Mouse (Mus musculus) lung, postnatal 0 days (tissue): Measurements from ENCODE around the gene Mapk8. TPM values are rescaled to one million over a fixed set of nuclear protein-coding genes. Genes with fewer than 3 reads are reported as not detected.

ENCODE experiments used
- ATAC-seq: fragments of 200-750 bp; cut with Nextera tagmentation; 2 replicates; pipeline ENCODE4 v1.8.0; 2017; ENCODE audit warnings: moderate library complexity
- DNase-seq: peaks from one replicate; pipeline ENCODE4 v3.0.0-alpha.2; 2016; ENCODE audit warnings: low spot score
- H3K27ac ChIP-seq: fragments of 300-500 bp; sonication (generic); 2 replicates; pipeline ENCODE4 v1.5.1; 2014; ENCODE audit warnings: antibody characterized with exemption, mild to moderate bottlenecking, low read length, mixed read lengths
- H3K27me3 ChIP-seq: fragments of 300-500 bp; sonication (generic); replicated peaks from 2 replicates; pipeline ENCODE4 v1.6.1; 2014; ENCODE audit warnings: low read length, mixed read lengths; ENCODE audit not compliant: insufficient read depth
- H3K36me3 ChIP-seq: fragments of 300-500 bp; sonication (generic); 2 replicates; pipeline ENCODE4 v1.6.1; 2014; ENCODE audit warnings: low read length, mixed read lengths; ENCODE audit not compliant: insufficient read depth
- H3K4me1 ChIP-seq: fragments of 300-500 bp; sonication (generic); 2 replicates; pipeline ENCODE4 v1.6.1; 2014; ENCODE audit warnings: antibody characterized with exemption, low read depth, low read length, mixed read lengths; ENCODE audit not compliant: insufficient read depth
- H3K4me2 ChIP-seq: fragments of 300-500 bp; sonication (generic); replicated peaks from 2 replicates; pipeline ENCODE4 v1.6.1; 2014; ENCODE audit warnings: low read depth, mild to moderate bottlenecking, low read length, moderate library complexity, mixed read lengths
- H3K4me3 ChIP-seq: fragments of 300-500 bp; sonication (generic); 2 replicates; pipeline ENCODE4 v1.5.1; 2014; ENCODE audit warnings: low read depth, low read length
- H3K9ac ChIP-seq: fragments of 300-500 bp; sonication (generic); replicated peaks from 2 replicates; pipeline ENCODE4 v1.6.1; 2014; ENCODE audit warnings: low read depth, mild to moderate bottlenecking
- H3K9me3 ChIP-seq: fragments of 300-500 bp; sonication (generic); 2 replicates; pipeline ENCODE4 v1.6.1; 2016; ENCODE audit warnings: low read length, mixed read lengths
- CTCF ChIP-seq: IDR thresholded peaks from 2 replicates; pipeline ENCODE4 v1.5.1; 2016; ENCODE audit warnings: antibody characterized with exemption, mild to moderate bottlenecking
- EP300 ChIP-seq: IDR thresholded peaks from 2 replicates; pipeline ENCODE4 v1.6.1; 2016; ENCODE audit warnings: antibody characterized with exemption, mild to moderate bottlenecking, control low read depth
- WGBS: fragments of 180-500 bp; shearing (Covaris S2); extraction: QIAGEN DNeasy Blood & Tissue Kit; methylation state at CpG from one replicate; pipeline ENCODE4 v1.1.7; 2014; 5-methylcytosine and 5-hydroxymethylcytosine counted together
- polyA plus RNA-seq: library from polyadenylated mRNA; unstranded; fragments of >200 nt; fragmentation: Nextera tagmentation; extraction: Ambion mirVana; gene quantifications from 2 replicates; pipeline ENCODE4 v1.2.1, GENCODE M21; 2015

Mapk8 gene
- polyA plus RNA-seq, 1 experiment from 2014 or later, result 8.0 TPM

DNA sequence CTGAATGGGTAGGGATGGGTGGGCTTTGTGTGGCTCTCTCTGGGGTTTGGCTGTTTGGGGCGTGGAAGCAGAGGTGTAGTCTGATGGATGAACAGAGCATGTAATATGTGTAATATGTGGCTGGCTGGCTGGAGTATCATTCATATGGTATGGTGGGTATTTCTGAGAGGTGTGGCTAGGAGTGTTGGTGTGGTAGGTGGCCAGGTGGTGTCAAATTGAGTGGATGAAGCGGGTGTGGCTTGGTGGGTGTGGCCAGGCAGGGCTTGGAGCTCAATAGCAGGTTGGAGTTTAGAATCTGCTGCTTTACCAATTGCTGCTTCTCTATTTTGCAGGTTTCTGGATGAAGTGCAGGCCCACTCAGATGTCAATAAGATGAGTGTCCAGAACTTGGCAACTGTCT lies 82.9 kb downstream of the Mapk8 start:
- DNase-seq (no peak), ATAC-seq (no peak)
- no peak overlapping the region for H3K4me2 ChIP-seq
- H3K27ac ChIP-seq, result no peak overlapping the region
- H3K9me3 ChIP-seq, result no peaks in the 10 kb centered on the region
- no peaks in the 10 kb centered on the region for H3K36me3 ChIP-seq
- 81% methylated on average over 2 of the region's 2 CpGs for WGBS
- H3K4me1 ChIP-seq, result 0 out of 2 replicates have a peak, but pooled peaks cover 8% of the 10 kb centered on the region
- no peaks in the 10 kb centered on the region for H3K27me3 ChIP-seq
- H3K4me3 ChIP-seq, result no peak overlapping the region
- H3K9ac ChIP-seq, result no peak overlapping the region
- TF ChIP-seq CTCF, result no peak
- TF ChIP-seq EP300, result no peak

DNA sequence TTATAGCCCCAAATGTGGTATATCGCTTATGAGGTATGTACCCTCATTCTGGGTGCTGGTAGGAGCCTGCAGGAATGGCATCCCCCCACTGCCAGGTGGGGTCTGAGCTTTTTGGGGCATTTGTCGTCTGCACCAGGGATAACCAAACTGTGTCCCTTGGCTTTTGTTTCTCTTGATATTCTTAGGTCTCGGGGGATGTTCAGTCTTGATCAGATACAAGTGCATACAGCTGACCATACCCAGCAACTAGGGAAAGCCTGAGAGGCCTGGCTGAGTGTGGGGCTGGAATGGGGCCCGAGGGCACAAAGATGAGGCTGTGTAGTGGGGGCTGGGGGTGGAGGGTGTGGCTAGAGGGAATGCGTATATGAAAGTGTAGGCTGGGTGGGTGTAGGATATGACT lies 83.3 kb downstream of the Mapk8 start:
- no peak overlapping the region for H3K4me2 ChIP-seq
- TF ChIP-seq EP300, result no peak
- no peak for TF ChIP-seq CTCF
- H3K9me3 ChIP-seq, result no peaks in the 10 kb centered on the region
- no peak overlapping the region for H3K27ac ChIP-seq
- DNase-seq (no peak), ATAC-seq (no peak)
- no peaks in the 10 kb centered on the region for H3K27me3 ChIP-seq
- no peaks in the 10 kb centered on the region for H3K36me3 ChIP-seq
- no peak overlapping the region for H3K9ac ChIP-seq
- no peak overlapping the region for H3K4me3 ChIP-seq
- H3K4me1 ChIP-seq, result 0 out of 2 replicates have a peak, but pooled peaks cover 8% of the 10 kb centered on the region
- WGBS, result 68% methylated on average over 5 of the region's 5 CpGs

DNA sequence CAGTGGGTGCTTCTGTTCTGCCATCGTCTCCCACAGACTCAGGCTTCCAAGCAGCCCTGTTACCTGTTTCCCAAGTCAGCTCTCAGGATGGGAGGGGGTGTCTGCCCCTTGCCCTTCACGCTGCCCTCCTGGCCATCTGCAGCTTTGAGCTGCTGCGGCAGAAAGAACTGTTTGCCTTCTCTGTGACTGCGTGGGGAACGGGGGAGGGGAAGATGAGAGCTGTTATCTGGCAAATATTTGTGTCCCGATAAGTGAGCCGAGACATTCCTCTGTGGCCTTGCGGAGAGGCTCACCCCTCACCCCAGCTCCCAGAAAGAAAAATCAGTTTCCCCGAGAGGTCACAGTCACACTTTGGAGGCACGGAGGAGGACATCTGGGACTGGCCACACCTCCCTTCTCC lies 84.2 kb downstream of the Mapk8 start:
- ATAC-seq (no peak; the same call in 1 of the 2 replicates), DNase-seq (no peak)
- H3K9ac ChIP-seq, result no peak overlapping the region
- no peak overlapping the region for H3K4me2 ChIP-seq
- H3K36me3 ChIP-seq, result no peaks in the 10 kb centered on the region
- 0 out of 2 replicates have a peak, but pooled peaks cover 8% of the 10 kb centered on the region for H3K4me1 ChIP-seq
- no peak overlapping the region for H3K27ac ChIP-seq
- WGBS, result 9% methylated on average over 10 of the region's 10 CpGs
- no peaks in the 10 kb centered on the region for H3K27me3 ChIP-seq
- no peaks in the 10 kb centered on the region for H3K9me3 ChIP-seq
- TF ChIP-seq CTCF (no peak), EP300 (no peak)
- H3K4me3 ChIP-seq, result no peak overlapping the region

DNA sequence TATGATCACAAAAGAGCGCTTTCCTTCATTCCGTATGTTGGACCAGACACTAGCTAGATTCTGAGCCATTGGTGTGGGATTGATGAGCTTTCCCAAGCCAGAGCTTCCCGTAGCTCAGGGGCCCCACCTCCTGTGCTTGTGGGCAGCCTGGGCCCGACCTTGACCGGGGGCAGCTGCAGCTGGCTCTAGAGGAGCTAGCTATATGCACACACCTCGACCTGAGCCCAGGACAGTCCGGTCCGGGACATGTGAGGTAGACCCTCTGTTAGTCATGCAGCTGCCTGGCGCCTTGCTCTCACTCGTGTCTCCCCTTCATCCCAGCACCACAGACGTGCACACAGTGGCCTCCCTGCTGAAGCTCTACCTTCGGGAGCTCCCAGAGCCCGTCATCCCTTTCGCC lies 84.8 kb downstream of the Mapk8 start:
- H3K27me3 ChIP-seq, result no peaks in the 10 kb centered on the region
- no peak overlapping the region for H3K4me3 ChIP-seq
- WGBS, result 37% methylated on average over 14 of the region's 14 CpGs
- TF ChIP-seq EP300 (no peak), CTCF (no peak)
- DNase-seq (no peak), ATAC-seq (no peak)
- no peak overlapping the region for H3K27ac ChIP-seq
- no peak overlapping the region for H3K9ac ChIP-seq
- H3K9me3 ChIP-seq, result no peaks in the 10 kb centered on the region
- H3K4me2 ChIP-seq, result no peak overlapping the region
- H3K36me3 ChIP-seq, result no peaks in the 10 kb centered on the region
- 0 out of 2 replicates have a peak, but pooled peaks cover 8% of the 10 kb centered on the region for H3K4me1 ChIP-seq

DNA sequence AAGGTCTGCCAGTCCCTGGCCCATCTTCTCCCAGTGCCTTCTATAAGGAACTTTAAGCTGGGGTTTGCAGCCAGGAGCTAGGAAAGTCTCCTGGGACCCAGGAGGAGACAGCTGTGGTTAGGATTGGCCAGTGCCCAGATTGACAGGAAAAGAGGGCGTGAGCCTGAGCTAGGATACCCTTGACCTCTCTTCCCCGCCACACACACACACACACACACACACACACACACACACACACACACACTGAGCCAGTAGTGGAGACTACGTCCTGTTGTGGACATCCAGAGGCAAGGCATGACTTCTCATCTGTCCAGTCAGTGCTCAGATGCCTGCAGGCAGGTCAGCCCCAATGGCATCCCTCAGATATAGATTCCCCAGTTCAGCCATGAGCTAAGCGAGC lies 85.4 kb downstream of the Mapk8 start:
- 0 out of 2 replicates have a peak, but pooled peaks cover 8% of the 10 kb centered on the region for H3K4me1 ChIP-seq
- no peak overlapping the region for H3K9ac ChIP-seq
- 32% methylated on average over 3 of the region's 4 CpGs for WGBS
- ATAC-seq (no peak), DNase-seq (no peak)
- no peak overlapping the region for H3K4me2 ChIP-seq
- H3K4me3 ChIP-seq, result no peak overlapping the region
- no peak overlapping the region for H3K27ac ChIP-seq
- no peaks in the 10 kb centered on the region for H3K9me3 ChIP-seq
- no peaks in the 10 kb centered on the region for H3K27me3 ChIP-seq
- no peaks in the 10 kb centered on the region for H3K36me3 ChIP-seq
- TF ChIP-seq EP300 (no peak), CTCF (no peak)

DNA sequence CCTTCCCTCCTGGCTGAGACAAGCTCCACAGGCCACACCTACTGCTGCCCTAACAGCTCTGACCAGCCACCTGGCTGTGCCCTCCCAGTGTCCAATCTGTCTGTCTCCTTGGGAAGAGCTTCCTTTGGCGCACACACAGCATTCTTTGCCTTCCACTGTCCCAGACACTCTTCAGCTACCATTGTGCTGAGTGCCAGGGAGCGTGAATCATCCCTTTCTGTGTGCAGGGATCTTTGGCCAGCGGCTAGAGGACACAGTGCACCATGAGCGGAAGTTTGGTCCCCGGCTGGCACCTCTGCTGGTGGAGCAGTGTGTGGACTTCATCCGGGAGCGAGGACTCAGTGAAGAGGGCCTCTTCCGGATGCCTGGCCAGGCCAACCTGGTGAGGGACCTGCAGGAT lies 88.1 kb downstream of the Mapk8 start:
- ATAC-seq, result peak; percentile 5; the same call in 1 of the 2 replicates
- Histone ChIP-seq H3K36me3 (no peaks in the 10 kb centered on the region), H3K4me2 (no peak overlapping the region), H3K27ac (no peak overlapping the region), H3K4me3 (no peak overlapping the region), H3K27me3 (no peaks in the 10 kb centered on the region), H3K9ac (no peak overlapping the region), H3K4me1 (peaks cover 8% of the 10 kb centered on the region; the same call in 1 of the 2 replicates), H3K9me3 (no peaks in the 10 kb centered on the region)
- TF ChIP-seq CTCF (no peak), EP300 (no peak)
- WGBS, result 68% methylated on average over 8 of the region's 8 CpGs
- no peak for DNase-seq
